Mouse (Mus musculus) erythroblast, embryonic 14.5 days (primary cell): ENCODE results near the gene Arhgef40.

Source experiments
- GATA1 ChIP-seq: IDR thresholded peaks from 2 replicates; pipeline ENCODE4 v1.6.1; 2012; ENCODE audit warnings: low read length, inconsistent platforms, mixed read lengths
- TAL1 ChIP-seq: IDR thresholded peaks from 3 replicates; pipeline ENCODE4 v1.6.1; 2012; ENCODE audit warnings: low read length, inconsistent platforms, mixed read lengths

- TF ChIP-seq GATA1 = no peak
- TF ChIP-seq TAL1 = no peak
Measured at GRCm38 (mm10) chr14:52014761-52015311, 30.3 kb downstream of the Arhgef40 start.
